Mouse (Mus musculus) heart, adult 9 months (tissue): ENCODE measurements around the gene Iqce.

ENCODE experiments used
- DNase-seq, 2 experiments: peaks; one replicate each; pipeline ENCODE4 v3.0.0; 2022; ENCODE audit warnings: low spot score in 2 of 2

The Iqce gene

GRCm38 (mm10) chr5:140661875-140662643 is 40.1 kb downstream of the Iqce start:
- DNase-seq: no peak

GRCm38 (mm10) chr5:140661427-140661826 is 40.8 kb downstream of the Iqce start:
- DNase-seq: no peak

- no peak for DNase-seq
Observed at GRCm38 (mm10) chr5:140660398-140660797, 41.8 kb downstream of the Iqce start.

DNA sequence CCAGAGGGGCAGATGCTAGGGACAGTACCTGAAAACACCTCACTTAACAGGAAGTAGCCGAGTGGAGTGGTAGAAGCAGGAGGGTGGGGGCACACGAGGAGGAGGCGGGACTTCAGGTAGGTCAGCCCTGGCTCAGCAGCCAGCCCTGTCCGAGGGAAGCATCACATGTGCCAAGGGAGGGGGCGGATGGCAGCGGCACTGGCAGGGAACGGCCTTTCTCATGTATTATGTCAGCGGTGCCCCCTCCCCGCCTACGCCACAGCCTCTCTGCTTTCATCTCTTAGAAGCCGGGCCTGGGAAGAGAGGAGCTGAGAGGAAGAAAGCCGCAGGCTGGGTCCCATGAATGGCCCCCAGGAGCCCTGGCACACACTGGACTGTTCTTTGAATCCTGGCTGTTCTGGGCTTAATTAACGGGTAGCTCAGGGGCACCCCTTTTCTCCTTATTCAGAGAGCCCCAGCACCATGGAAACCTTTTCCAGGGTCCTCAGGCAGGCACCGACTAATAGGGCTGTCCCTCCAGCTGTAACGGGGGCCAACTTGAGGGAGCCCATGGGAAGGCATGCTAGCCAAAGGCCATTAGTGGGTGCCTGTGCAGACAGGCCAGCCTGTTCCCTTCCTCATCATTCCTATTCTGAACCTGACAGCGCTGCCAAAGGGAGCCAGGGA is 42.4 kb downstream of the Iqce start:
- no peak for DNase-seq

DNA sequence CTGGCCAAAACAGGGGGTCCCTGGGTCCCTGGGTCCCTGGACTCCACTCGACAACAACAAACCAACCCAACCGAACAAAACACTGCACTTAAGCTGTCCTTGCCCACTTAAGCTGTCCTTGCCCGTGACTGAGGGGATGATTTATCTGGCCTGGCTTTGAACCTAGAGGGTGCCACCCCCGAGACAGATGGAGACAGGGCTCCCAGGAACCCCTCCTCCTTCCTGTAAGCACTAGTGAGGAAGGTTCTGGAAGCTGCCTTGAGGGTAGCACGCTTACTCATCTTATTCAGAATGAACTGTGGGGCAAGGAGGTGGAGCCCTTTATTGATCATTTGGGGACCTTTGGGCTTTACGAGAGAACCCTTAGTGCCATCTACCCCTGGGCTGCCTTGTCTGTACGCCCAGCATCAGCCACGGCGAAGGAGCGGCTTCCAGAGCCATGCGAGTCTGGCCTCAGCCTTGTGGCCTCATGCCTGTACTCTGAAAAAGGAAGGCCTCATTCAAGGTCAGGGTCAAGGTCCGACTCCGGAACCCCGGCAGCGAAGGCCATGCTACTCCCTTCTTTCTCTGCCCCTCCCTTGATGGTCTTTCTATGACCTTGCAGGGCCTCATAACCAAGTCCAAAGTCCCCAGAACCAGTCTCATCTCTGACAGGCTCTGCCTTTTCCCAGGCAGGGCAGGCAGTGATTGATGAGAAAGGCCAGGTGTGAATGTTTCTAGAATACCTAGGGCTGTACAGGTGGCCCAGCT is 47.9 kb downstream of the Iqce start:
- DNase-seq: no peak

GRCm38 (mm10) chr5:140652587-140652986 is 49.6 kb downstream of the Iqce start:
- DNase-seq: no peak

DNA sequence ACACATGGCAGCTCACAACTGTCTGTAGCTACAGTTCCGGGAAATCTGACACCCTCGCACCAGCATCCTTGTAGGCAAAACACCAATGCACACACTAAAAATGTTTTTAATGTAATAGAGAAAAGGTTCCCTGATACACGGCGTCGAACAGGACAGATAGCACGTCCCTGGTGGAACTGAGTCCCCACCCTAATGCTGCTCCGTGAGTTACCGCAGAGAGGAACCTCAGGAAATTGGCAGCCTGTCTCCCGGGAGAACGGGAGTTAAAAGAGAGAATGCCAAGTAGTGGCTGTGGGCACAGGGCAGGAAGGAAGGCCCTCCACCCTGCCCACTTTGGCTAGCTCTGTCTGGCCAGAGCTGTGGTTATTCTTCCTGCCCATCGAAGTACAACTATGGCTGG is 50.9 kb downstream of the Iqce start:
- DNase-seq: no peak

- DNase-seq: no peak
Observed at GRCm38 (mm10) chr5:140649881-140650414, 52.2 kb downstream of the Iqce start.

DNA sequence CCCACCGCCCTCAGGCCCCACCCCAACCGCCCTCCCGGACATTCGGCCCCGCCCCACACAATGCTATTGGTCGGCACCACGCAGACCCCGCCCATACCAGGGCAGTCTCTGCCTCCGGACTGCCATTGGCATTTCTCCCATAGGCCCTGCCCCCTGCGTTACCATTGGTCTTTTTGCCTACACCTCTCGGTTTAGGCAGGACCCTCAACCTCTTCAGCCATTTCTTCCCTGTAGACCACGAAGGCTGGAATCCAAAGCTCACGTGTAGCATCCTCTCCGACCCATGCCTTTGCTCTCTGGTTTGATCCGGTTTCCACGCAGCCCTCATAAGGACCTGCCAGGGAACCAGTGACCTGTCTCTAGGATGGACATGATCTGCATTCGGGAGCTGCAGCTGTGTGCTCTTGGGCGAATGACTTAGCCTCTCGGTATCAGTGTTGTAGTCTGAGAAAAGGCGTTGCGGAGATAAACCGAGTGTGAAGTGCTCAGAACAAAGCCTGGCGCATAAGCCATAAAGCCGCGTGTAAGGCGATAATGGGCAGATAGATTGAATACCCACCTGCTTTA is 53.0 kb downstream of the Iqce start:
- peak; percentile 95 to 96 for DNase-seq

GRCm38 (mm10) chr5:140648519-140649100 is 53.6 kb downstream of the Iqce start, which contains the start of gene Ttyh3:
Gene Ttyh3 (minus strand): TSS chr5:140649031.
- DNase-seq: peak; percentile 35 to 58

DNA sequence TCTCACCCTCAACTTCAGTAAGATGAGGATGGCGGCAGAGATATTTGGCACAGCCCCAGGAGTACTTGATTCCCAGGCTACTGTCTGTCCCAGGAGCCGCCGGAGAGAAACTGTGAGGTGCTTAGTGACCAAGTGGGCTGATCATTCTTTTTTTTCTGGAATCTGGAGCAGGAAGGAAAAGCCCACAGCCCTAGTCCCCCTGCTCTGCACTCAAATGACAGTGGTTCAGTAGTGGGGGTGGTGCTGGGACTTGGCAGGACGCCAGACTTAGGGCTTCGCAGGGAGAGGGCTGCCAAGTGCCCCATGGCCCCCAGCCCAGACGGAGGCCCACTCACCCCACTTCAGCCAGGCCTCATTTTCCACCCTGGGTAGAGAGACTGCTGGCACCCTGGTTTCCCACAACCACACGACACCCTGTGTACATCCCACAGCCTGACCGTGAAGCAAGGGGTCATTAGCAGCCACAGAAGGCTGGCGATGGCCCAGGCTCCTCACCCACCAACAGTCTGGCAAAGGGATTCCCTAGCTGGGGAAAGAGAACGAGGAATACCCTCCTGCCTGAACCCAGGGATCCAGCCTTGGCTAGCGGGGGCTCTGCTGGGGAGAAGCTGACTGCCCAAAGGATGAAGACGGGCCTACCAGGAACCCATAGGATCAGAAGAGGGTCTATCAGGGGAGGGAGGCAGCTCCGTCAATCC is 54.2 kb downstream of the Iqce start:
- no peak for DNase-seq

DNA sequence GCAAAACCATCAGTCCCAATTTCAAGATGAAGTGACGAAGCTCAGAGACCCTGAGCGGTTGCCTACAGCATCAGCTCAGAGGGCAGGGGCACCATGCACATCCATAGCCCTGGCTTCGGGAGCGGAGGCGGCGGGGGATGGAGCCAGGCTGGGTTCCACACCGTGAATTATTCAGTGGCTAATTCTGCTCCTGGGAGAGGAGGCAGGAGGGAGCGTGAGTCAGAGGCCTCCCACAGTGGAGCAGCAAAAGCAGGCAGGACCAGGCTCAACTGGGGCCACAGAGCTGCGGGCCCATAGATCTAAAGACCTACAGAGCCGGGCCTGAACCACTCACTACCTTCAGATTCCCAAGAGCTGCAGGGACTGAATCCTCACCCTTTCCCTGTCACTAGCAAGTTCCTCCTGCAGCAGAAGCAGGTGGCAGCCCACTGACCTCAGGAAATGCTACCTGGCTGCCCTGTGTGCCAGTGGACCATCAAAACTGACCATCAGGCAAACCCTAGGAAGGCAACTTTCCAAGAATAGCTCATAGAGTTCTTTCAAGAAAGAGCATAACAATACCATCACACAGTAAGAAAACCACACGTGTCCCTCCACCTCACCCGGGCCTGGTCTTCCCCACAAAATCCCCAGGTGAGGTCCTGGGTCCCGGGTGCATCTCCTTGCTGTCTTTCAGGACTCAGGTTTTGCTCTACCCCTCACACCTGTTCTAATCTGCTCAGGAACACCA is 55.0 kb downstream of the Iqce start:
- DNase-seq: no peak

DNA sequence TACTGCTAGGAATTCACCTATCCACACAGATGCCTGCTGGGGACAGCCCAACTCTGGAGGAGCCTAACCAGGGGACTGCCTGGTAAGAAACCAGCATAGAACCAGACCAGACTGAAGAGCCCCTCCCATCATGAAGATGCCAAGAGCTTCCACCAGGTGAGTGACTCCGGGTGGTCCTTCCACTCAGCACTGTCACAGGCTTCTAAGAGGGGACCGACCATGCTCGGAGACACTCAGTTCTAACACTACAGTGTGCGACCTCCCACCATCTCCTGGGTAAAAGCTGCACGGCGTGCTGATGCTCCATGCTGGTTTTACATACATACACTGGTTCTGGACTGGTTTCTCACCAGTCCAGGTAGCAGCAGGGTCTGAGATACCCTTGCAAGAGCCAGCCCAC is 56.0 kb downstream of the Iqce start:
- no peak for DNase-seq

- DNase-seq: no peak
Observed at GRCm38 (mm10) chr5:140645454-140645853, 56.7 kb downstream of the Iqce start.

GRCm38 (mm10) chr5:140644702-140645201 is 57.4 kb downstream of the Iqce start:
- peak in 1 of 2 experiments; percentile 51 for DNase-seq

- DNase-seq: no peak
Observed at GRCm38 (mm10) chr5:140644263-140644662, 57.9 kb downstream of the Iqce start.

DNA sequence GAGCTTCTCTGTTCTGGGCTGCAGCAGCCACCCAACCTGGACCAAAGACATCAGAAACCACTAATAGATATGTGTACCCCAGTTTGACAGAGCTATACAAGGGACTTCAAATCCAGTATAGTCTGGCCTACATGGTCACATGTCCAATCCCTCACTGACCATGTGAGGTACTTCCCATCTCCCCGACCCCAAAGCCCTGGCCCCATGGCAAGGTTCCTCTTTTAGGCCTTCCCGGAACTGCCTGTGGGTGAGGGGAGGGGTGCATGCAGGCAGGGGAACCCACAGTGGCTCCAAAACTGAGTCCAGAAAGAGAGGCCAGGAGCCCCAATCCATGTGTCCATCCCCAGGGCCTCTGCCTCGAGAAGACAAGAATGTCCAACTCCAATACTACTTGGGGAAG is 60.1 kb downstream of the Iqce start:
- peak; percentile 54 to 65 for DNase-seq

DNA sequence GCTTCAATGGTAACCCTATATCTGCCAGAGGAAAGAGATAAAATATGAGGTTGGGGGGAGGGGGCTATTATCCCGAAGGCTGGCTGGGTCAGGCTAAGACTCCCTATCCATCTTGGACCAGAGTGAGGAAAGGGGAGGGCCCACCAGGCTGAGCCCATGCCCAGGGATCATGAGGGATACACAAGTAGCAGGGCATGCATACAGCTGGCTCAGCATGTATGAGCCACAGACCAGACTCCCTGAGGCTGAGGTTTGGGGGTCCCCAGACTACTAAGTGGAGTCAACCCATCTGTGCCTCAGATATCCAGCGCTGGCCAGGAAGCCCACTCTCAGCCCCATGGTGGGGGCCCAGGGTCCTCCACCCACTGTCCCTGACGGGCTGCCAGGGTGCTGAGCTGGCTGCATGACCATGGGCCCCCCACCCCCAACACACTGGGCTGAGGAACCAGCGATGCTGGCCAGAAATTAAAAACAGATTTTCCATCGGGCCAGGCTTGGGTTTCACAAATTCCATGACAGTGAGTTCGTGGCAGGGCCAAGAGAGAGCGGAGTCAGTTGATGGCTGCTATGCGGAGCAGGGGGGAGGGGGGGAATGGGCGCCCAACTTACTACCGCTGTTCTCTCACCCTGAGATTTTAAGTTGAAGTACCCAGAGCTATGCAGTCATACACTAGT is 60.8 kb downstream of the Iqce start:
- no peak for DNase-seq

DNA sequence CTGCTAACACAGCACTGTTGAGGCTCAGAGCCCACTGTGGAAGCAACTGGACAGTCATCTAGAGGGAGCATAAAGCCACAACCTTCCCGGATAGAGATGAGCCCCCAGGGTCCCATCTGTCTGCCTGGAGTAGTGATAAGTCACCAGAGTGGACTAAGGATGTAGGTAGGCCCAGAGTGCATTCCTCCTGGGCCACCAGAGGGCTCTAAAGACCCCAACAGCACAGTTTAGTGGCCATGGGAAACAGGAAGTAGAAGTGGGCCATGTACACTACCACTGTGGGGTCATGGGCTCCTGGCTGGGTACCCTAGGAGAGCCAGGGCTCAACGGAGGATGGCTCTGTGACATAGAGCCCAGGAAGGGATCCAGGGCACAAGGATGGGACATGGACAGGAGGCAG is 61.4 kb downstream of the Iqce start:
- no peak for DNase-seq
